13 mouse cellular contexts compared by ENCODE assay signal in genomic region chr6:28830306-28830705, GRCm38 (mm10). TPM values are rescaled to one million over a fixed set of nuclear protein-coding genes. Genes with fewer than 3 reads are reported as not detected.
DNase-seq lines count a peak whose midpoint lies in the region; ATAC-seq lines count a peak whose summit lies in the region.
"Had no signal": no experiment of that assay in that cellular context is flagged by ENCODE, and none has a peak within 500 bp of the region (broad histone marks: within the 10 kb centered on the region; RNA-seq: fewer than 3 reads in every experiment).

No protein-coding gene starts in this region.

- H3K4me2 ChIP-seq in forebrain, embryonic 13.5 days: peak overlapping the region; percentile 99
- peak overlapping the region; percentile 97 for H3K4me2 ChIP-seq in hindbrain, embryonic 13.5 days
- H3K4me2 ChIP-seq in neural tube, embryonic 12.5 days (replicated peaks): peak overlapping the region; percentile 97

- no peak for ATAC-seq in forebrain, embryonic 13.5 days
- ATAC-seq in hindbrain, embryonic 13.5 days (ENCODE audit: low FRiP score): no peak
- ATAC-seq in neural tube, embryonic 12.5 days (ENCODE audit: low FRiP score, low read depth): no peak
- ATAC-seq: liver, postnatal 0 days had no signal

- WGBS in forebrain, embryonic 13.5 days: 94% methylated on average over 12 of the region's 12 CpGs
- 93% methylated on average over 12 of the region's 12 CpGs for WGBS in forebrain, embryonic 10.5 days
- 86% methylated on average over 12 of the region's 12 CpGs for WGBS in hindbrain, embryonic 13.5 days
- 83% methylated on average over 12 of the region's 12 CpGs for WGBS in neural tube, embryonic 12.5 days

- no peak overlapping the region for H3K27ac ChIP-seq in forebrain, embryonic 13.5 days
- no peak overlapping the region for H3K27ac ChIP-seq in forebrain, embryonic 10.5 days
- no peak overlapping the region for H3K27ac ChIP-seq in hindbrain, embryonic 13.5 days
- H3K27ac ChIP-seq in neural tube, embryonic 12.5 days: no peak overlapping the region
- H3K27ac ChIP-seq: heart, embryonic 15.5 days; limb, embryonic 13.5 days had no signal

- H3K4me3 ChIP-seq in forebrain, embryonic 13.5 days: peak overlapping the region; percentile 78; the same call in 1 of the 2 replicates
- H3K4me3 ChIP-seq in forebrain, embryonic 10.5 days: no peak overlapping the region
- H3K4me3 ChIP-seq in hindbrain, embryonic 13.5 days: peak overlapping the region; percentile 87
- peak overlapping the region; percentile 88 for H3K4me3 ChIP-seq in neural tube, embryonic 12.5 days
- H3K4me3 ChIP-seq: limb, embryonic 13.5 days had no signal

- H3K9me3 ChIP-seq in forebrain, embryonic 13.5 days (replicated peaks): no peaks in the 10 kb centered on the region
- H3K9me3 ChIP-seq in forebrain, embryonic 10.5 days: no peaks in the 10 kb centered on the region
- H3K9me3 ChIP-seq in hindbrain, embryonic 13.5 days: no peaks in the 10 kb centered on the region
- H3K9me3 ChIP-seq in neural tube, embryonic 12.5 days: no peaks in the 10 kb centered on the region
- H3K9me3 ChIP-seq: heart, embryonic 15.5 days; limb, embryonic 13.5 days had no signal

- H3K9ac ChIP-seq in forebrain, embryonic 13.5 days: no peak overlapping the region
- H3K9ac ChIP-seq in hindbrain, embryonic 13.5 days: peak overlapping the region; percentile 98; the same call in 1 of the 2 replicates
- no peak overlapping the region for H3K9ac ChIP-seq in neural tube, embryonic 12.5 days
- H3K9ac ChIP-seq: heart, embryonic 15.5 days; limb, embryonic 13.5 days; liver, postnatal 0 days had no signal

- DNase-seq in forebrain, embryonic 10.5 days (ENCODE audit: extremely low spot score, low spot score): no peak
- DNase-seq in cerebellum, postnatal 25 days: peak; percentile 54 to 59
- no peak for DNase-seq in thymus, postnatal 14 days
- no peak for DNase-seq in urinary bladder, postnatal 36 days (ENCODE audit: low spot score in 2 of 2)
- DNase-seq: gastrocnemius, postnatal 36 days; kidney, postnatal 10 days; liver, postnatal 0 days; thymus, postnatal 36 days had no signal

- 0 out of 2 replicates have a peak, but pooled peaks cover 10% of the 10 kb centered on the region for H3K27me3 ChIP-seq in forebrain, embryonic 13.5 days
- H3K27me3 ChIP-seq in forebrain, embryonic 10.5 days (ENCODE audit: poor library complexity, severe bottlenecking): peaks cover 50% of the 10 kb centered on the region
- peaks cover 9% of the 10 kb centered on the region; the same call in 1 of the 2 replicates for H3K27me3 ChIP-seq in hindbrain, embryonic 13.5 days
- H3K27me3 ChIP-seq in neural tube, embryonic 12.5 days (replicated peaks): peaks cover 9% of the 10 kb centered on the region; the same call in 1 of the 2 replicates

- H3K36me3 ChIP-seq in forebrain, embryonic 13.5 days (ENCODE audit: poor library complexity, severe bottlenecking): peaks cover 8% of the 10 kb centered on the region; the same call in 1 of the 2 replicates
- H3K36me3 ChIP-seq in forebrain, embryonic 10.5 days (replicated peaks): peaks cover 12% of the 10 kb centered on the region
- peaks cover 9% of the 10 kb centered on the region for H3K36me3 ChIP-seq in hindbrain, embryonic 13.5 days
- H3K36me3 ChIP-seq in neural tube, embryonic 12.5 days: no peaks in the 10 kb centered on the region
- H3K36me3 ChIP-seq: heart, embryonic 15.5 days had no signal

- H3K4me1 ChIP-seq in forebrain, embryonic 13.5 days: peaks cover 74% of the 10 kb centered on the region
- H3K4me1 ChIP-seq in forebrain, embryonic 10.5 days: peaks cover 93% of the 10 kb centered on the region
- peaks cover 69% of the 10 kb centered on the region for H3K4me1 ChIP-seq in hindbrain, embryonic 13.5 days (replicated peaks)
- H3K4me1 ChIP-seq in neural tube, embryonic 12.5 days: peaks cover 68% of the 10 kb centered on the region

RNA-seq across cellular contexts. Expression of gene Lrrc4, which starts 1.2 kb away (rescaled TPM):
- polyA plus RNA-seq in forebrain, embryonic 13.5 days (2015; fragmentation: Nextera tagmentation; extraction: Ambion mirVana): 3.8 and 4.3 TPM in 2 replicates
- polyA plus RNA-seq in forebrain, embryonic 10.5 days (2016; fragmentation: Nextera tagmentation; extraction: Ambion mirVana): 1.8 and 2.0 TPM in 2 replicates
- polyA plus RNA-seq in hindbrain, embryonic 13.5 days (2015; fragmentation: Nextera tagmentation; extraction: Ambion mirVana): 5.6 and 6.4 TPM in 2 replicates
- polyA plus RNA-seq in neural tube, embryonic 12.5 days (2016; fragmentation: Nextera tagmentation; extraction: Ambion mirVana): 6.5 and 6.9 TPM in 2 replicates

Comparison
In these comparisons a context has a peak if more than half of its experiments do, and no peak if none do; other contexts are left out.
1. DNase-seq: peak in cerebellum, postnatal 25 days (2 of 2); none in forebrain, embryonic 10.5 days (single experiment), thymus, postnatal 14 days (single experiment) and urinary bladder, postnatal 36 days (0 of 2).
2. Peak in every context shown above with its lines, with median percentiles within 50 percentile points of each other: H3K4me2 ChIP-seq.